Mouse (Mus musculus): ENCODE results near the gene Rnf166. TPM values are rescaled to one million over a fixed set of nuclear protein-coding genes. Genes with fewer than 3 reads are reported as not detected.

The Rnf166 gene
- polyA plus RNA-seq, 1 experiment from 2014 or later = 28.1 TPM

- peak overlapping the region; percentile 29; the same call in 1 of the 2 replicates for H3K27ac ChIP-seq (ENCODE audit: low read depth, low read length)
- 0 out of 2 replicates have a peak, but pooled peaks have one; percentile 1 for ATAC-seq (replicated peaks; ENCODE audit: insufficient number of reproducible peaks, low FRiP score, low TSS enrichment)
- WGBS (ENCODE audit: insufficient replicate concordance) = 29% methylated on average over 18 of the region's 18 CpGs
- peaks cover 13% of the 10 kb centered on the region; the same call in 1 of the 2 replicates for H3K4me1 ChIP-seq (ENCODE audit: control insufficient read depth, insufficient read depth, low read length)
- no peaks in the 10 kb centered on the region for H3K27me3 ChIP-seq (ENCODE audit: control insufficient read depth, insufficient read depth, low read length)
- no peaks in the 10 kb centered on the region for H3K9me3 ChIP-seq (replicated peaks; ENCODE audit: control insufficient read depth, low read length)
- H3K9ac ChIP-seq (ENCODE audit: low read depth, low read length) = peak overlapping the region; percentile 81
- H3K4me3 ChIP-seq (ENCODE audit: low read depth, low read length) = peak overlapping the region; percentile 65
- peak overlapping the region; percentile 96 for H3K4me2 ChIP-seq
- H3K36me3 ChIP-seq (ENCODE audit: control insufficient read depth, insufficient read depth, low read length) = peaks cover 11% of the 10 kb centered on the region
Measured at GRCm38 (mm10) chr8:122431694-122432442, 44.0 kb downstream of the Rnf166 start.

DNA sequence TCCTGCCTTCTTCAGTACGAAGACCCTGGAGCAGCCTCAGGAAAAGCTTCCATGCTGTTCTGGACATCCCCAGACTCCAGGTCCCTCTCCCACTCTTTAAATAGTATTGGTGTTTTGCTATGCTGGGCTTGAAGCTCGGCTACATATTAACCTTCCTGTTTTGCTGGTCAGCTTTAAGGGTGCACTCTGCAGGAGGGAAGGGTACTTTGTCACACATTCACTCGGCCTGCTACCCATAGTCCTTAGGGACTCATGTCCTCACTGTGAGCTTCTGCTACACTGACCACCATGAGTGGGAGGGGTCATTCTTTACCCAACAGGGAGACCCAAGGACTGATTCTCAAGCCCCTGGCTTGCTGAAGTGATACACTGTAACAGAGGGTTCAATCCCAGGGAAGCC lies 45.2 kb downstream of the Rnf166 start:
- no peak overlapping the region for H3K4me2 ChIP-seq
- no peak overlapping the region for H3K27ac ChIP-seq (ENCODE audit: low read depth, low read length)

DNA sequence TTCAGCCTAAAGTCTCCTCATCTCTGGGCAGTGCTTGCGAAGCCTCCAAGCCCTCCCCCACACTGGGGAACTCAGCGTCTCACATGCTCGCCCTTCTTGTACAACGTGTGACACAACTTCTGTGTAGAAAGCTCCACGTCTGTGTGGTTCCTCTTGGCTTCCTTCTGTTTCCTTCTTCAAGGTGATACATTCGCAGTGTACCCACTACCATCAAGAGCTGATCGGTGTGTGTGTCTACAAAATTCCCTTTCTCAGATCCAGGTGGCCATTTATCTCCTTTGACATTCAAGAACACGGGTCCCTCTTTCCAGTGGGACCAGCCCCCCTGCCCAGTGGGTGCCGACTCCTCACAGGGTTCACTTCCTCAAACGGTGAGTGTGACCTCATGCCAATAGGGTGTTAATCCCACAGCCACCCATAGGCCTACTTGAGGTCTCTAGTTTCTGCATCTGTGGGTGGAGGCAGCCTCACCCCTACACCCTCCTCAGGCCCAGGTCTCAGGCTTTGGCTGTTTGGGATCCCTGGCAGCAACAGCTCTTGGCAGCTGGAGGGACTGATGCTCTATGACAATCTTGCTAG lies 45.7 kb downstream of the Rnf166 start:
- no peak for ATAC-seq (replicated peaks; ENCODE audit: insufficient number of reproducible peaks, low FRiP score, low TSS enrichment)
- no peaks in the 10 kb centered on the region for H3K9me3 ChIP-seq (replicated peaks; ENCODE audit: control insufficient read depth, low read length)
- H3K36me3 ChIP-seq (ENCODE audit: control insufficient read depth, insufficient read depth, low read length) = no peaks in the 10 kb centered on the region; the same call in 1 of the 2 replicates
- no peak overlapping the region for H3K4me2 ChIP-seq
- WGBS (ENCODE audit: insufficient replicate concordance) = 75% methylated on average over 10 of the region's 10 CpGs
- no peaks in the 10 kb centered on the region for H3K27me3 ChIP-seq (ENCODE audit: control insufficient read depth, insufficient read depth, low read length)
- no peak overlapping the region for H3K4me3 ChIP-seq (ENCODE audit: low read depth, low read length)
- no peak overlapping the region for H3K9ac ChIP-seq (ENCODE audit: low read depth, low read length)
- no peak overlapping the region for H3K27ac ChIP-seq (ENCODE audit: low read depth, low read length)
- peaks cover 13% of the 10 kb centered on the region; the same call in 1 of the 2 replicates for H3K4me1 ChIP-seq (ENCODE audit: control insufficient read depth, insufficient read depth, low read length)

More for the DNA sequence above, 45.2 kb downstream of the Rnf166 start:
- Histone ChIP-seq H3K4me3 (ENCODE audit: low read depth, low read length) (no peak overlapping the region), H3K4me1 (ENCODE audit: control insufficient read depth, insufficient read depth, low read length) (peaks cover 13% of the 10 kb centered on the region; the same call in 1 of the 2 replicates), H3K9me3 (replicated peaks; ENCODE audit: control insufficient read depth, low read length) (no peaks in the 10 kb centered on the region), H3K9ac (ENCODE audit: low read depth, low read length) (no peak overlapping the region), H3K27me3 (ENCODE audit: control insufficient read depth, insufficient read depth, low read length) (no peaks in the 10 kb centered on the region), H3K36me3 (ENCODE audit: control insufficient read depth, insufficient read depth, low read length) (no peaks in the 10 kb centered on the region; the same call in 1 of the 2 replicates)
- WGBS (ENCODE audit: insufficient replicate concordance) = 79% methylated on average over 3 of the region's 3 CpGs
- ATAC-seq (replicated peaks; ENCODE audit: insufficient number of reproducible peaks, low FRiP score, low TSS enrichment) = no peak

GRCm38 (mm10) chr8:122428163-122428562 lies 47.7 kb downstream of the Rnf166 start:
- no peaks in the 10 kb centered on the region; the same call in 1 of the 2 replicates for H3K36me3 ChIP-seq (ENCODE audit: control insufficient read depth, insufficient read depth, low read length)
- no peak overlapping the region for H3K4me3 ChIP-seq (ENCODE audit: low read depth, low read length)
- H3K4me1 ChIP-seq (ENCODE audit: control insufficient read depth, insufficient read depth, low read length) = peaks cover 20% of the 10 kb centered on the region
- H3K9me3 ChIP-seq (replicated peaks; ENCODE audit: control insufficient read depth, low read length) = no peaks in the 10 kb centered on the region
- no peaks in the 10 kb centered on the region for H3K27me3 ChIP-seq (ENCODE audit: control insufficient read depth, insufficient read depth, low read length)
- no peak for ATAC-seq (replicated peaks; ENCODE audit: insufficient number of reproducible peaks, low FRiP score, low TSS enrichment)
- H3K9ac ChIP-seq (ENCODE audit: low read depth, low read length) = no peak overlapping the region
- WGBS (ENCODE audit: insufficient replicate concordance) = 88% methylated on average over 9 of the region's 9 CpGs
- H3K4me2 ChIP-seq = no peak overlapping the region
- H3K27ac ChIP-seq (ENCODE audit: low read depth, low read length) = no peak overlapping the region

DNA sequence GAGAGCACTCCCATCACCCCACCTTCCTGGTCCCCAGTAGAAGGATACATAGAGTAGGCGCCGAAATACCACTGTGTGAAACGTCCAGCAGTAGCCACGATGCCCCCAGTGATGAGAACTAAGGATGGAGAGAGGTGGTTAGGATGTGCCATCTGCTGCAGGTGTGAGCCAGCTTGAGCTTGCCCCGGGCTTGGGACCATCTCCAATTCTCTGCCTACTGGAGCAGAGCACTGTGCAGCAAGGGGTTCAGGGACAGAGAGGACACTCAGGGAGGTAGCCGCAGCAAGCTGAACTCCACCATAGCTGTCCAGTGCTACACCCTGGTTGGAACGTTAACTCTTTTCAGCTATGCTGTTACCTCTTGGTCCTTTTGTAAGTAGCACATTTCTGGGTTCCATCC lies 48.3 kb downstream of the Rnf166 start:
- Histone ChIP-seq H3K9ac (ENCODE audit: low read depth, low read length) (no peak overlapping the region), H3K27me3 (ENCODE audit: control insufficient read depth, insufficient read depth, low read length) (no peaks in the 10 kb centered on the region), H3K4me2 (no peak overlapping the region), H3K4me3 (ENCODE audit: low read depth, low read length) (no peak overlapping the region), H3K36me3 (ENCODE audit: control insufficient read depth, insufficient read depth, low read length) (no peaks in the 10 kb centered on the region; the same call in 1 of the 2 replicates), H3K9me3 (replicated peaks; ENCODE audit: control insufficient read depth, low read length) (no peaks in the 10 kb centered on the region), H3K4me1 (ENCODE audit: control insufficient read depth, insufficient read depth, low read length) (peaks cover 14% of the 10 kb centered on the region), H3K27ac (ENCODE audit: low read depth, low read length) (no peak overlapping the region)
- 84% methylated on average over 7 of the region's 7 CpGs for WGBS (ENCODE audit: insufficient replicate concordance)
- ATAC-seq (replicated peaks; ENCODE audit: insufficient number of reproducible peaks, low FRiP score, low TSS enrichment) = no peak

GRCm38 (mm10) chr8:122426145-122426544 lies 49.7 kb downstream of the Rnf166 start:
- H3K36me3 ChIP-seq (ENCODE audit: control insufficient read depth, insufficient read depth, low read length) = no peaks in the 10 kb centered on the region; the same call in 1 of the 2 replicates
- H3K4me1 ChIP-seq (ENCODE audit: control insufficient read depth, insufficient read depth, low read length) = peaks cover 8% of the 10 kb centered on the region
- H3K4me3 ChIP-seq (ENCODE audit: low read depth, low read length) = no peak overlapping the region
- no peak overlapping the region for H3K27ac ChIP-seq (ENCODE audit: low read depth, low read length)
- no peaks in the 10 kb centered on the region for H3K9me3 ChIP-seq (replicated peaks; ENCODE audit: control insufficient read depth, low read length)
- no peaks in the 10 kb centered on the region for H3K27me3 ChIP-seq (ENCODE audit: control insufficient read depth, insufficient read depth, low read length)
- 55% methylated on average over 9 of the region's 9 CpGs for WGBS (ENCODE audit: insufficient replicate concordance)
- no peak for ATAC-seq (replicated peaks; ENCODE audit: insufficient number of reproducible peaks, low FRiP score, low TSS enrichment)
- no peak overlapping the region for H3K4me2 ChIP-seq
- no peak overlapping the region for H3K9ac ChIP-seq (ENCODE audit: low read depth, low read length)

DNA sequence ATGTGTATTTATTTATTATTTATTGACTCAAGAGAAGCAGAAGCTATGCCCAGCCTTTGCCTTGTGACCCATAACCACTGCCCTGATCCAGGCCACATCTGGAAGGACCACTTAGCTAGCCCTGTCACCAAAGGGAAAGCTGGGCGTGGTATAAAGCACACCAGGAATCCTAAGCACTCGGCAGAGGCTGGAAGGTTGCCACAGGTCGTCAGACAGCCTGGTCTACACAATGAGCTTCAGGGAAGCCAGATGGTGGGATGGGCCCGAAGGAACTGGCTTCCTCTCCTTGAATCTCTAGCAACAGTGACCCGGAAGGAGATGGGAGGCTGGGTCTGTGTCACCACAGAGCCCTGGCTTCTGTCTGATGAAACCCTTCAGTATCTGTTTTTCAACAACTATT lies 52.2 kb downstream of the Rnf166 start:
- Histone ChIP-seq H3K27me3 (ENCODE audit: control insufficient read depth, insufficient read depth, low read length) (no peaks in the 10 kb centered on the region), H3K9ac (ENCODE audit: low read depth, low read length) (no peak overlapping the region), H3K36me3 (ENCODE audit: control insufficient read depth, insufficient read depth, low read length) (no peaks in the 10 kb centered on the region; the same call in 1 of the 2 replicates), H3K4me2 (no peak overlapping the region), H3K4me1 (ENCODE audit: control insufficient read depth, insufficient read depth, low read length) (peaks cover 8% of the 10 kb centered on the region), H3K27ac (ENCODE audit: low read depth, low read length) (no peak overlapping the region), H3K4me3 (ENCODE audit: low read depth, low read length) (no peak overlapping the region), H3K9me3 (replicated peaks; ENCODE audit: control insufficient read depth, low read length) (no peaks in the 10 kb centered on the region)
- 52% methylated on average over 5 of the region's 5 CpGs for WGBS (ENCODE audit: insufficient replicate concordance)
- no peak for ATAC-seq (replicated peaks; ENCODE audit: insufficient number of reproducible peaks, low FRiP score, low TSS enrichment)

- Histone ChIP-seq H3K9ac (ENCODE audit: low read depth, low read length) (no peak overlapping the region), H3K9me3 (replicated peaks; ENCODE audit: control insufficient read depth, low read length) (no peaks in the 10 kb centered on the region), H3K27ac (ENCODE audit: low read depth, low read length) (no peak overlapping the region), H3K27me3 (ENCODE audit: control insufficient read depth, insufficient read depth, low read length) (no peaks in the 10 kb centered on the region), H3K4me3 (ENCODE audit: low read depth, low read length) (no peak overlapping the region), H3K36me3 (ENCODE audit: control insufficient read depth, insufficient read depth, low read length) (peaks cover 3% of the 10 kb centered on the region), H3K4me1 (ENCODE audit: control insufficient read depth, insufficient read depth, low read length) (peaks cover 8% of the 10 kb centered on the region), H3K4me2 (no peak overlapping the region)
- 79% methylated on average over 24 of the region's 24 CpGs for WGBS (ENCODE audit: insufficient replicate concordance)
- ATAC-seq (replicated peaks; ENCODE audit: insufficient number of reproducible peaks, low FRiP score, low TSS enrichment) = no peak
Measured at GRCm38 (mm10) chr8:122423217-122423616, 52.6 kb downstream of the Rnf166 start.
